Mouse (Mus musculus): ENCODE data around the gene Adam23. TPM values are rescaled to one million over a fixed set of nuclear protein-coding genes. Genes with fewer than 3 reads are reported as not detected.

Gene Adam23
- polyA plus RNA-seq, 1 experiment from 2014 or later = 6.5 TPM

GRCm38 (mm10) chr1:63573864-63574611, 128.3 kb downstream of the Adam23 start:
- no peak overlapping the region for H3K9ac ChIP-seq (ENCODE audit: low read length)
- ATAC-seq (ENCODE audit: insufficient read depth, low FRiP score, low TSS enrichment) = no peak; the same call in 1 of the 2 replicates

DNA sequence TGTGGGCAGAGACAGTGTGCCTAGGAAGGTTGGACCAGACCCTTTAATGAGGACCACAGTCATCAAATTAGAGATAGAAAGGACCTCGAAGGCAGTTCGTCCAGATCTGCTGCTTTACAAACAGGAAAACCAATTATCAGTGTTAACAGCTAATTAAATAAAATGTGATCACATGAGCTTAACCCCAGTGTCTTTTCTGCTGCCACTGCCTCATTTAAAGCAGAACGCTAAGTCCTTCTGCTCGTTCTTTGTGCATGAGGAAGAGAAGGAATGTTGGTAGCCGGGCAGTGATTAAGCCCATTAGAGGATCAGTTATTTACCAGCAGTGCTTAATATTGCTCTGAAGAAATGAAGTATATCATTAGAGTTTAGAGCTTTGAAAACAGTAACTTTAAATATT, 131.1 kb downstream of the Adam23 start:
- Histone ChIP-seq H3K36me3 (ENCODE audit: control insufficient read depth, insufficient read depth, low read length) (no peaks in the 10 kb centered on the region), H3K27me3 (ENCODE audit: control insufficient read depth, insufficient read depth, low read length) (no peaks in the 10 kb centered on the region), H3K4me1 (ENCODE audit: control insufficient read depth, insufficient read depth, low read length) (peaks cover 8% of the 10 kb centered on the region; the same call in 1 of the 2 replicates), H3K9me3 (ENCODE audit: control insufficient read depth, low read length) (no peaks in the 10 kb centered on the region), H3K4me2 (ENCODE audit: low read depth) (no peak overlapping the region), H3K27ac (ENCODE audit: low read depth, low read length) (no peak overlapping the region), H3K4me3 (ENCODE audit: low read depth, low read length) (no peak overlapping the region), H3K9ac (ENCODE audit: low read length) (no peak overlapping the region)
- ATAC-seq (ENCODE audit: insufficient read depth, low FRiP score, low TSS enrichment) = no peak
- DNase-seq (ENCODE audit: low spot score) = no peak
- 89% methylated on average over 5 of the region's 5 CpGs for WGBS

More at GRCm38 (mm10) chr1:63573864-63574611, 128.3 kb downstream of the Adam23 start:
- Histone ChIP-seq H3K4me2 (ENCODE audit: low read depth) (no peak overlapping the region), H3K4me3 (ENCODE audit: low read depth, low read length) (no peak overlapping the region), H3K27ac (ENCODE audit: low read depth, low read length) (no peak overlapping the region), H3K27me3 (ENCODE audit: control insufficient read depth, insufficient read depth, low read length) (no peaks in the 10 kb centered on the region), H3K9me3 (ENCODE audit: control insufficient read depth, low read length) (no peaks in the 10 kb centered on the region), H3K36me3 (ENCODE audit: control insufficient read depth, insufficient read depth, low read length) (no peaks in the 10 kb centered on the region), H3K4me1 (ENCODE audit: control insufficient read depth, insufficient read depth, low read length) (peaks cover 8% of the 10 kb centered on the region; the same call in 1 of the 2 replicates)
- WGBS = 76% methylated on average over 12 of the region's 12 CpGs
- no peak for DNase-seq (ENCODE audit: low spot score)

DNA sequence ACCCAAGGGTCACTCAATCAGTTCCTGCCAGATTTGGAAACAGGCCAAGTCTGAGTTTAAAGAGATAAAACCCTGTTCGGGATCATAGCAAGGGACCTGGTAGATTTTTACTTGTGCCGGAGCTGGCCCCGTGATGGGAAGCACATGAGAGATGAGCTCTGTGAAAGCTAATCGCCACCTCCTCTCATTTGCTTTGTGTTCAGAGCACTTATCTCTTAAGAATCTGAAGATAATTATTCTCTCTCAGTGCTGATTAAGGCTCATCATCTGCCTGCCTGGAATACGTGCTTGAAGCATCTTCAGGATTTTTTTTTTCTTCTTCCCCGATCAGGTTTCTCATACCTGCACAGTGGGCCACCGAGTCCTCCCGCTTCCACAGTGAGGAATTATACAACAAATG, 133.5 kb downstream of the Adam23 start:
- ATAC-seq (ENCODE audit: insufficient read depth, low FRiP score, low TSS enrichment) (no peak), DNase-seq (ENCODE audit: low spot score) (no peak)
- Histone ChIP-seq H3K4me1 (ENCODE audit: control insufficient read depth, insufficient read depth, low read length) (no peaks in the 10 kb centered on the region), H3K27ac (ENCODE audit: low read depth, low read length) (no peak overlapping the region), H3K27me3 (ENCODE audit: control insufficient read depth, insufficient read depth, low read length) (no peaks in the 10 kb centered on the region), H3K4me3 (ENCODE audit: low read depth, low read length) (no peak overlapping the region), H3K36me3 (ENCODE audit: control insufficient read depth, insufficient read depth, low read length) (no peaks in the 10 kb centered on the region), H3K9me3 (ENCODE audit: control insufficient read depth, low read length) (no peaks in the 10 kb centered on the region), H3K4me2 (ENCODE audit: low read depth) (no peak overlapping the region), H3K9ac (ENCODE audit: low read length) (no peak overlapping the region)
- 89% methylated on average over 8 of the region's 8 CpGs for WGBS

DNA sequence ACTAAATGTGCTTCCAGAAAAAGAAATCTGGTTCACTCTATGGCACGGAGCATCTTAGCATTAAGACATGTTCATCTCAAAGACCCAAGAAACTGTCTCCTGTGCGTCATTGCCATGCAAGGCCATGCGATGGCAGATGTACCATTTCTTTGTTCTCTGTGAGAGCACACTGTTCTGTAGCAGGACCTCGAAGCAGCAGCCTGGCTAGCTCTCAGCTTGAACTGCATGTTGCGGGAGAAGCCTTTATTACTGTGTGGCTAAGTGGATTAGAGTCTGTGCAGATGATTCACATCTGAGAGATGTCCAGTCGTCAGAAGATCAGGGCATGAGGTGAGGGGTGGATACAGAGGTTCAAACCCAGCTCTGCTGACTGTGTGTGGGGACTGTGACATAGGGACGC, 141.2 kb downstream of the Adam23 start:
- H3K27me3 ChIP-seq (ENCODE audit: control insufficient read depth, insufficient read depth, low read length) = no peaks in the 10 kb centered on the region
- no peak overlapping the region for H3K9ac ChIP-seq (ENCODE audit: low read length)
- DNase-seq (ENCODE audit: low spot score) (no peak), ATAC-seq (ENCODE audit: insufficient read depth, low FRiP score, low TSS enrichment) (no peak)
- no peaks in the 10 kb centered on the region for H3K36me3 ChIP-seq (ENCODE audit: control insufficient read depth, insufficient read depth, low read length)
- no peak overlapping the region for H3K27ac ChIP-seq (ENCODE audit: low read depth, low read length)
- H3K4me1 ChIP-seq (ENCODE audit: control insufficient read depth, insufficient read depth, low read length) = no peaks in the 10 kb centered on the region
- H3K9me3 ChIP-seq (ENCODE audit: control insufficient read depth, low read length) = no peaks in the 10 kb centered on the region
- no peak overlapping the region for H3K4me3 ChIP-seq (ENCODE audit: low read depth, low read length)
- WGBS = 77% methylated on average over 7 of the region's 7 CpGs
- H3K4me2 ChIP-seq (ENCODE audit: low read depth) = no peak overlapping the region

GRCm38 (mm10) chr1:63603870-63604500, 158.3 kb downstream of the Adam23 start:
- 56% methylated on average over 3 of the region's 3 CpGs for WGBS
- no peak for DNase-seq (ENCODE audit: low spot score)
- Histone ChIP-seq H3K4me1 (ENCODE audit: control insufficient read depth, insufficient read depth, low read length) (no peaks in the 10 kb centered on the region), H3K27me3 (ENCODE audit: control insufficient read depth, insufficient read depth, low read length) (no peaks in the 10 kb centered on the region), H3K9me3 (ENCODE audit: control insufficient read depth, low read length) (no peaks in the 10 kb centered on the region), H3K4me2 (ENCODE audit: low read depth) (no peak overlapping the region), H3K27ac (ENCODE audit: low read depth, low read length) (no peak overlapping the region), H3K4me3 (ENCODE audit: low read depth, low read length) (no peak overlapping the region), H3K36me3 (ENCODE audit: control insufficient read depth, insufficient read depth, low read length) (no peaks in the 10 kb centered on the region), H3K9ac (ENCODE audit: low read length) (no peak overlapping the region)
- ATAC-seq (ENCODE audit: insufficient read depth, low FRiP score, low TSS enrichment) = no peak

GRCm38 (mm10) chr1:63609613-63610012, 163.9 kb downstream of the Adam23 start:
- no peak for DNase-seq (ENCODE audit: low spot score)
- H3K27ac ChIP-seq (ENCODE audit: low read depth, low read length) = no peak overlapping the region
- no peak for ATAC-seq (ENCODE audit: insufficient read depth, low FRiP score, low TSS enrichment)
- no peaks in the 10 kb centered on the region for H3K36me3 ChIP-seq (ENCODE audit: control insufficient read depth, insufficient read depth, low read length)
- 92% methylated on average over 4 of the region's 4 CpGs for WGBS
- no peak overlapping the region for H3K4me2 ChIP-seq (ENCODE audit: low read depth)
- no peaks in the 10 kb centered on the region for H3K4me1 ChIP-seq (ENCODE audit: control insufficient read depth, insufficient read depth, low read length)
- no peak overlapping the region for H3K4me3 ChIP-seq (ENCODE audit: low read depth, low read length)
- no peak overlapping the region for H3K9ac ChIP-seq (ENCODE audit: low read length)
- H3K27me3 ChIP-seq (ENCODE audit: control insufficient read depth, insufficient read depth, low read length) = no peaks in the 10 kb centered on the region
- H3K9me3 ChIP-seq (ENCODE audit: control insufficient read depth, low read length) = no peaks in the 10 kb centered on the region

- no peak for ATAC-seq (ENCODE audit: insufficient read depth, low FRiP score, low TSS enrichment)
- Histone ChIP-seq H3K4me2 (ENCODE audit: low read depth) (peak overlapping the region; percentile 20), H3K36me3 (ENCODE audit: control insufficient read depth, insufficient read depth, low read length) (no peaks in the 10 kb centered on the region), H3K27ac (ENCODE audit: low read depth, low read length) (no peak overlapping the region), H3K27me3 (ENCODE audit: control insufficient read depth, insufficient read depth, low read length) (no peaks in the 10 kb centered on the region), H3K4me3 (ENCODE audit: low read depth, low read length) (no peak overlapping the region), H3K4me1 (ENCODE audit: control insufficient read depth, insufficient read depth, low read length) (no peaks in the 10 kb centered on the region), H3K9me3 (ENCODE audit: control insufficient read depth, low read length) (no peaks in the 10 kb centered on the region), H3K9ac (ENCODE audit: low read length) (no peak overlapping the region)
- DNase-seq (ENCODE audit: low spot score) = peak; percentile 72
- 2% methylated on average over 11 of the region's 11 CpGs for WGBS
Measured at GRCm38 (mm10) chr1:63614594-63614993, 168.9 kb downstream of the Adam23 start.

DNA sequence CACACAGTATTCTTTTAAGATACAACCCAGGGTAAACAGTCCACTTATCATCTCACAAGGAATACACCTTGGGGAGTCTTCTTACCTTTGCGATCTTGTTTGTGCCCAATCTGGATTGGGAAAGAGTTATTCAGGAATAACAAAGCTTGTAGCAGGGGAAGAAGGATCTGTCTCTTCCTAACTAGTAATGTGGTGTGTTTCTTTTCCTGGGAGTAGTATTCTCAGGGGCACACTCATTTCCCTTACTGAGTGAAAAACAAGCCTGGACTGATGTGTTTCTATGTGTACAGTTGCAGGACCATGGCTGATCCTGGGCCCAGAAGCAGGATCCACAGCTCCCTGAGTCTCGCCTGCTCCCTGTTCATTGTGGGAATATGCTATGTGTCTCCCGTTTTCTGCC, 170.0 kb downstream of the Adam23 start, which contains the start of gene Gm39653:
Gm39653 (plus strand) TSS at position 301 of the 400 bp plus-strand sequence.
- Histone ChIP-seq H3K36me3 (ENCODE audit: control insufficient read depth, insufficient read depth, low read length) (no peaks in the 10 kb centered on the region), H3K27me3 (ENCODE audit: control insufficient read depth, insufficient read depth, low read length) (no peaks in the 10 kb centered on the region), H3K4me2 (ENCODE audit: low read depth) (no peak within 1 kb of the TSS), H3K9ac (ENCODE audit: low read length) (no peak within 1 kb of the TSS), H3K9me3 (ENCODE audit: control insufficient read depth, low read length) (no peaks in the 10 kb centered on the region), H3K4me3 (ENCODE audit: low read depth, low read length) (no peak within 1 kb of the TSS), H3K4me1 (ENCODE audit: control insufficient read depth, insufficient read depth, low read length) (no peaks in the 10 kb centered on the region), H3K27ac (ENCODE audit: low read depth, low read length) (no peak within 1 kb of the TSS)
- ATAC-seq (ENCODE audit: insufficient read depth, low FRiP score, low TSS enrichment) = no peak
- WGBS = 83% methylated on average over 3 of the region's 3 CpGs
- DNase-seq (ENCODE audit: low spot score) = no peak

- no peak for ATAC-seq (ENCODE audit: insufficient read depth, low FRiP score, low TSS enrichment)
- WGBS = 32% methylated on average over 2 of the region's 2 CpGs
- no peak overlapping the region for H3K27ac ChIP-seq (ENCODE audit: low read depth, low read length)
- H3K4me2 ChIP-seq (ENCODE audit: low read depth) = no peak overlapping the region
- no peak overlapping the region for H3K4me3 ChIP-seq (ENCODE audit: low read depth, low read length)
- peak; percentile 13 for DNase-seq (ENCODE audit: low spot score)
- H3K27me3 ChIP-seq (ENCODE audit: control insufficient read depth, insufficient read depth, low read length) = no peaks in the 10 kb centered on the region
- H3K9me3 ChIP-seq (ENCODE audit: control insufficient read depth, low read length) = peaks cover 4% of the 10 kb centered on the region; the same call in 1 of the 2 replicates
- H3K4me1 ChIP-seq (ENCODE audit: control insufficient read depth, insufficient read depth, low read length) = no peaks in the 10 kb centered on the region
- no peak overlapping the region for H3K9ac ChIP-seq (ENCODE audit: low read length)
- no peaks in the 10 kb centered on the region for H3K36me3 ChIP-seq (ENCODE audit: control insufficient read depth, insufficient read depth, low read length)
Measured at GRCm38 (mm10) chr1:63628211-63628610, 182.5 kb downstream of the Adam23 start.

All from neural tube, embryonic 11.5 days (tissue).